Mouse (Mus musculus) hindbrain, embryonic 11.5 days (tissue): ENCODE data around the gene Srf. TPM values are rescaled to one million over a fixed set of nuclear protein-coding genes. Genes with fewer than 3 reads are reported as not detected.
"Not testable (repeated sequence)": the region's sequence is repeated elsewhere in the genome, so short reads cannot be mapped to it uniquely, and the experiment has no call there.

ENCODE experiments used
- ATAC-seq: fragments of 200-750 bp; cut with Nextera tagmentation; 2 replicates; pipeline ENCODE4 v1.8.0; 2017; ENCODE audit warnings: mild to moderate bottlenecking, moderate TSS enrichment, moderate library complexity; ENCODE audit not compliant: low FRiP score
- DNase-seq: peaks from one replicate; pipeline ENCODE4 v3.0.0-alpha.2; 2015; ENCODE audit warnings: low spot score
- H3K27ac ChIP-seq: fragments of 300-500 bp; sonication (generic); 2 replicates; pipeline ENCODE4 v1.5.1; 2014; ENCODE audit warnings: mild to moderate bottlenecking, low read depth, low read length
- H3K27me3 ChIP-seq: fragments of 300-500 bp; sonication (generic); 2 replicates; pipeline ENCODE4 v1.6.1; 2014; ENCODE audit warnings: mild to moderate bottlenecking, low read length, moderate library complexity, mixed read lengths; ENCODE audit not compliant: control insufficient read depth, insufficient read depth
- H3K36me3 ChIP-seq: fragments of 300-500 bp; sonication (generic); 2 replicates; pipeline ENCODE4 v1.6.1; 2014; ENCODE audit warnings: mild to moderate bottlenecking, low read length, moderate library complexity, mixed read lengths; ENCODE audit not compliant: control insufficient read depth, insufficient read depth
- H3K4me1 ChIP-seq: fragments of 300-500 bp; sonication (generic); replicated peaks from 2 replicates; pipeline ENCODE4 v1.6.1; 2014; ENCODE audit warnings: low read length, mixed read lengths; ENCODE audit not compliant: control insufficient read depth, insufficient read depth
- H3K4me2 ChIP-seq: fragments of 300-500 bp; sonication (generic); replicated peaks from 2 replicates; pipeline ENCODE4 v1.6.1; 2014; ENCODE audit warnings: mild to moderate bottlenecking, low read depth, low read length
- H3K4me3 ChIP-seq: fragments of 300-500 bp; sonication (generic); 2 replicates; pipeline ENCODE4 v1.5.1; 2014; ENCODE audit warnings: low read depth, low read length
- H3K9ac ChIP-seq: fragments of 300-500 bp; sonication (generic); 2 replicates; pipeline ENCODE4 v1.6.1; 2014; ENCODE audit warnings: low read depth, low read length
- H3K9me3 ChIP-seq: fragments of 300-500 bp; sonication (generic); 2 replicates; pipeline ENCODE4 v1.6.1; 2016; ENCODE audit warnings: low read length; ENCODE audit not compliant: control insufficient read depth
- WGBS: fragments of 180-500 bp; shearing (Covaris S2); extraction: QIAGEN DNeasy Blood & Tissue Kit; methylation state at CpG from one replicate; pipeline ENCODE4 v1.1.7; 2014; 5-methylcytosine and 5-hydroxymethylcytosine counted together
- polyA plus RNA-seq: library from polyadenylated mRNA; unstranded; fragments of >200 nt; fragmentation: Nextera tagmentation; extraction: Ambion mirVana; gene quantifications from 2 replicates; pipeline ENCODE4 v1.2.1, GENCODE M21; 2014

Gene Srf
- polyA plus RNA-seq, 1 experiment from 2014 or later = 8.2 TPM

DNA sequence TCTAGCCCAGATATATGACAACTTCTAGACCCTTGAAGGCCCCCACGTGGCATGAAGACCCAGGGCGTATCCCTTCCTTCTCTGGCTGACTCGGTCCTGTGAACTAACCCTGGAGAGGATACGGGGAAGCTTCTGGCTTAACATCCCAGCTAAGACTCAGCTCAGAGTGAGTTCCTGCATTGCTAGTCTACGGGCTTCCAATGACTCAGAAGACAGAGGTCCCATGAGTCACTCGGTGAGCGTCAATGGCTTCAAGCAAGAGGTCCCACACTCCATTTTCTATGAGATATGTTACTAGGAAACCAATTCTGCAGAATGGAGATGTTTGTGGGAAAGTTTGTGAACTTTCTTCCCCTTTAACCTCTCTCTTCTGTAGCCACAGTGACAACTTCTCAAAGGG is 18.6 kb upstream of the Srf start:
- H3K9me3 ChIP-seq = no peaks in the 10 kb centered on the region
- no peaks in the 10 kb centered on the region for H3K27me3 ChIP-seq
- H3K9ac ChIP-seq = no peak overlapping the region
- no peak overlapping the region for H3K4me3 ChIP-seq
- H3K36me3 ChIP-seq = peaks cover 13% of the 10 kb centered on the region
- H3K4me1 ChIP-seq = no peaks in the 10 kb centered on the region
- no peak overlapping the region for H3K4me2 ChIP-seq
- DNase-seq (no peak), ATAC-seq (no peak)
- 96% methylated on average over 7 of the region's 7 CpGs for WGBS
- no peak overlapping the region for H3K27ac ChIP-seq

DNA sequence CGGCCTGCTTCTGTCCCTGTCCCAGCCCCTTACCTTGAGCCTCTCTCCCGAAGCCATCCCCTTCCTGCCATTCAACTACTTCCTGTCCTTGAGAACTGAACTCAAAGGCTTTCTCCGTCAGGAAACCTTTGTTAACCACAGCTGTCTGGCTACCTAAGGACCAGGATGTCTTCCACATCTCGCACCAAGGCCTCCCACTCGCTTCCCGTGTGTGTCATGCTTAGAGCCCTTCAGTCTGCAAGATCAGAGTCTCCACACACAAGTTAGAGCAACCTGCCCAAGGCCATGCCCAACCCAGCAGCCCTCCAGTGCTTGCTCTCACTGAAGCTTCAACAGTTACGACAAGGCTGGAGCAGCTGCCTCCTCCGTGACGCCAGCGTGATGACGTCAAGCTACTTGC is 15.0 kb upstream of the Srf start:
- Histone ChIP-seq H3K27ac (no peak overlapping the region), H3K27me3 (no peaks in the 10 kb centered on the region), H3K36me3 (peaks cover 8% of the 10 kb centered on the region), H3K9me3 (no peaks in the 10 kb centered on the region), H3K4me1 (no peaks in the 10 kb centered on the region), H3K9ac (no peak overlapping the region), H3K4me3 (no peak overlapping the region), H3K4me2 (no peak overlapping the region)
- 88% methylated on average over 11 of the region's 11 CpGs for WGBS
- ATAC-seq (no peak), DNase-seq (no peak)

- no peak for ATAC-seq
- WGBS = 90% methylated on average over 6 of the region's 6 CpGs
- Histone ChIP-seq H3K27ac (no peak overlapping the region), H3K4me2 (no peak overlapping the region), H3K9ac (no peak overlapping the region), H3K27me3 (no peaks in the 10 kb centered on the region), H3K36me3 (no peaks in the 10 kb centered on the region), H3K4me1 (peaks cover 6% of the 10 kb centered on the region), H3K9me3 (no peaks in the 10 kb centered on the region), H3K4me3 (no peak overlapping the region)
- DNase-seq = no peak
Measured at GRCm38 (mm10) chr17:46559146-46559545, 3.2 kb upstream of the Srf start.

- Histone ChIP-seq H3K9ac (no peak overlapping the region), H3K4me2 (no peak overlapping the region), H3K9me3 (no peaks in the 10 kb centered on the region), H3K27ac (no peak overlapping the region), H3K27me3 (no peaks in the 10 kb centered on the region), H3K4me3 (no peak overlapping the region), H3K4me1 (peaks cover 15% of the 10 kb centered on the region), H3K36me3 (no peaks in the 10 kb centered on the region)
- 89% methylated on average over 5 of the region's 5 CpGs for WGBS
- DNase-seq (no peak), ATAC-seq (no peak)
Measured at GRCm38 (mm10) chr17:46558151-46558550, 2.2 kb upstream of the Srf start.

DNA sequence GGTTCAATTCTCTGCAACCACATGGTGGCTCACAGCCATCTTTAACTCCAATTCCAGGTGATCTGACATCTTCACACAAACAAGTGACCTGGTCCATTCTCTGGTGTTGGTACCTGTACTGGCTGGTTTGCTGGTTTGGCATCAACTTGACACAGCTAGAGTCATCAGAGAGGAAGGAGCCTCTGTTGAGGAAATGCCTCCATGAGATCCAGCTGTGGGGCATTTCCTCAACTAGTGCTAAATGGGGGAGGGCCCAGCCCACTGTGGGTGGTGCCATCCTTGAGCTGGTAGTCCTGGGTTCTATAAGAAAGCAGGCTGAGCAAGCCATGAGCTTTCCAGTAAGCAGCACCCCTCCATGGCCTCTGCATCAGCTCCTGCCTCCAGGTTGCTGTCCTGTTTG is 1.3 kb upstream of the Srf start:
- peaks cover 17% of the 10 kb centered on the region for H3K4me1 ChIP-seq
- ATAC-seq, H3K9me3 ChIP-seq, DNase-seq, H3K9ac ChIP-seq, H3K27me3 ChIP-seq, H3K4me3 ChIP-seq, H3K36me3 ChIP-seq: not testable (repeated sequence)
- 0 out of 2 replicates have a peak overlapping the region, but pooled peaks have one; percentile 94 for H3K4me2 ChIP-seq
- H3K27ac ChIP-seq = peak overlapping the region; percentile 65; the same call in 1 of the 2 replicates

- DNase-seq = peak; percentile 70
- WGBS = 1% methylated on average over 11 of the region's 11 CpGs
- no peaks in the 10 kb centered on the region for H3K36me3 ChIP-seq
- H3K9ac ChIP-seq = peak overlapping the region; percentile 24
- peak overlapping the region; percentile 87 for H3K4me3 ChIP-seq
- peak; percentile 23 for ATAC-seq
- H3K9me3 ChIP-seq = no peaks in the 10 kb centered on the region
- peak overlapping the region; percentile 94 for H3K4me2 ChIP-seq
- no peaks in the 10 kb centered on the region for H3K27me3 ChIP-seq
- peak overlapping the region; percentile 65 for H3K27ac ChIP-seq
- H3K4me1 ChIP-seq = peaks cover 17% of the 10 kb centered on the region
Measured at GRCm38 (mm10) chr17:46556584-46556945, 590 bp upstream of the Srf start.

- Histone ChIP-seq H3K4me1 (peaks cover 17% of the 10 kb centered on the region), H3K27ac (peak overlapping the region; percentile 84), H3K27me3 (no peaks in the 10 kb centered on the region), H3K9me3 (no peaks in the 10 kb centered on the region), H3K36me3 (peaks cover 7% of the 10 kb centered on the region; the same call in 1 of the 2 replicates), H3K4me2 (peak overlapping the region; percentile 94), H3K4me3 (peak overlapping the region; percentile 87), H3K9ac (peak overlapping the region; percentile 95)
- ATAC-seq (no peak), DNase-seq (peak; percentile 66)
- WGBS = under 1% methylated on average over 67 of the region's 75 CpGs
Measured at GRCm38 (mm10) chr17:46554977-46555672, 850 bp downstream of the Srf start.

DNA sequence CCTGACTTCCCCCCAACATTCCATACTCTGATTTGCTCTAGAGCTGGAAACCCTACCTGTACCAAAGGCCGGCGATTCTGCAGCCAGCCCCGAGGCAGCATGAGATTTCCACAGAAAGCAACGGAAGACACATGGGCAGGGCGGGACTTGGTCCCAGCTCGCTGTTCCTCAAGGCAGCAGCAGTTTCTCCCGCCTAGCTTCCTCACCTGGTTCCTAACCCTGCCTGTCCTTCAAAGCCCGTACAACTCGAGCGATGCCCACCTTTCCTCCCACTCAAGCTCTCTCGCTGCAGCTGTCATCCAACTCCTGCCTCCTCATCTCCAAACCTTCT is 1.4 kb downstream of the Srf start:
- H3K27me3 ChIP-seq = no peaks in the 10 kb centered on the region
- under 1% methylated on average over 11 of the region's 11 CpGs for WGBS
- no peaks in the 10 kb centered on the region for H3K9me3 ChIP-seq
- peaks cover 9% of the 10 kb centered on the region; the same call in 1 of the 2 replicates for H3K36me3 ChIP-seq
- peak overlapping the region; percentile 87 for H3K4me3 ChIP-seq
- no peak for ATAC-seq
- H3K27ac ChIP-seq = 0 out of 2 replicates have a peak overlapping the region, but pooled peaks have one; percentile 84
- peak overlapping the region; percentile 95 for H3K9ac ChIP-seq
- DNase-seq = no peak
- peaks cover 17% of the 10 kb centered on the region for H3K4me1 ChIP-seq
- peak overlapping the region; percentile 94 for H3K4me2 ChIP-seq

- 68% methylated on average over 3 of the region's 3 CpGs for WGBS
- no peak overlapping the region for H3K27ac ChIP-seq
Measured at GRCm38 (mm10) chr17:46553926-46554325, 2.0 kb downstream of the Srf start.

More at GRCm38 (mm10) chr17:46553926-46554325, 2.0 kb downstream of the Srf start:
- peak overlapping the region; percentile 87 for H3K4me3 ChIP-seq
- no peaks in the 10 kb centered on the region for H3K27me3 ChIP-seq
- H3K36me3 ChIP-seq = peaks cover 14% of the 10 kb centered on the region; the same call in 1 of the 2 replicates
- DNase-seq (no peak), ATAC-seq (no peak)
- H3K4me1 ChIP-seq = peaks cover 17% of the 10 kb centered on the region
- peak overlapping the region; percentile 94 for H3K4me2 ChIP-seq
- 0 out of 2 replicates have a peak overlapping the region, but pooled peaks have one; percentile 23 for H3K9ac ChIP-seq
- H3K9me3 ChIP-seq = no peaks in the 10 kb centered on the region
